ENCODE assay signal across 20 mouse cellular contexts in genomic region chr6:34867301-34867994, GRCm38 (mm10). TPM values are rescaled to one million over a fixed set of nuclear protein-coding genes. Genes with fewer than 3 reads are reported as not detected.
DNase-seq lines count a peak whose midpoint lies in the region; ATAC-seq and TF ChIP-seq lines count a peak whose summit lies in the region.
"Had no signal": no experiment of that assay in that cellular context is flagged by ENCODE, and none has a peak within 500 bp of the region (broad histone marks: within the 10 kb centered on the region; RNA-seq: fewer than 3 reads in every experiment).

No protein-coding gene starts in this region.

- H3K4me2 ChIP-seq in heart, postnatal 0 days (ENCODE audit: low read depth, low read length) = no peak overlapping the region
- no peak overlapping the region for H3K4me2 ChIP-seq in midbrain, embryonic 13.5 days (replicated peaks)
- H3K4me2 ChIP-seq in embryonic facial prominence, embryonic 14.5 days (ENCODE audit: low read depth, low read length) = no peak overlapping the region
- H3K4me2 ChIP-seq: stomach, embryonic 15.5 days had no signal

- ATAC-seq in heart, postnatal 0 days (ENCODE audit: insufficient read depth, low read depth) = no peak
- ATAC-seq in midbrain, embryonic 13.5 days = no peak
- no peak for ATAC-seq in embryonic facial prominence, embryonic 14.5 days (ENCODE audit: low read depth)
- ATAC-seq: Patski had no signal

- H3K4me3 ChIP-seq in heart, postnatal 0 days (ENCODE audit: low read depth, low read length) = no peak overlapping the region
- H3K4me3 ChIP-seq in midbrain, embryonic 10.5 days = no peak overlapping the region
- no peak overlapping the region for H3K4me3 ChIP-seq in midbrain, embryonic 13.5 days (replicated peaks)
- no peak overlapping the region for H3K4me3 ChIP-seq in embryonic facial prominence, embryonic 14.5 days (ENCODE audit: low read depth, low read length)
- no peak overlapping the region for H3K4me3 ChIP-seq in small intestine, adult 2 months (ENCODE audit: low read depth, low read length)
- H3K4me3 ChIP-seq: stomach, embryonic 15.5 days had no signal

- peaks cover 13% of the 10 kb centered on the region for H3K4me1 ChIP-seq in heart, postnatal 0 days (ENCODE audit: control insufficient read depth, insufficient read depth)
- peaks cover 22% of the 10 kb centered on the region for H3K4me1 ChIP-seq in midbrain, embryonic 10.5 days
- H3K4me1 ChIP-seq in midbrain, embryonic 13.5 days (replicated peaks) = peaks cover 8% of the 10 kb centered on the region; the same call in 1 of the 2 replicates
- H3K4me1 ChIP-seq in embryonic facial prominence, embryonic 14.5 days (ENCODE audit: control insufficient read depth, insufficient read depth, low read length) = peaks cover 23% of the 10 kb centered on the region
- peaks cover 31% of the 10 kb centered on the region for H3K4me1 ChIP-seq in small intestine, adult 2 months (ENCODE audit: control insufficient read depth, insufficient read depth, insufficient read length, low read length)

- WGBS in heart, postnatal 0 days = 78% methylated on average over 16 of the region's 16 CpGs
- 81% methylated on average over 16 of the region's 16 CpGs for WGBS in midbrain, embryonic 10.5 days
- 78% methylated on average over 16 of the region's 16 CpGs for WGBS in midbrain, embryonic 13.5 days
- 68% methylated on average over 16 of the region's 16 CpGs for WGBS in embryonic facial prominence, embryonic 14.5 days
- WGBS in small intestine, adult 2 months = 65% methylated on average over 16 of the region's 16 CpGs

- H3K9ac ChIP-seq in heart, postnatal 0 days (replicated peaks; ENCODE audit: low read depth, low read length) = no peak overlapping the region
- no peak overlapping the region for H3K9ac ChIP-seq in midbrain, embryonic 13.5 days (replicated peaks)
- H3K9ac ChIP-seq in embryonic facial prominence, embryonic 14.5 days (ENCODE audit: low read depth, low read length) = no peak overlapping the region
- H3K9ac ChIP-seq: stomach, embryonic 15.5 days had no signal

- DNase-seq in heart, postnatal 0 days (ENCODE audit: low spot score) = no peak
- DNase-seq in heart, postnatal 10 days = no peak
- DNase-seq in midbrain, embryonic 10.5 days (ENCODE audit: low spot score) = no peak
- DNase-seq in embryonic facial prominence, embryonic 14.5 days (ENCODE audit: low spot score) = no peak
- no peak for DNase-seq in adrenal gland, postnatal 14 days
- DNase-seq in layer of hippocampus, adult 18-20 months (ENCODE audit: low spot score in 2 of 2) = no peak
- DNase-seq: cerebellum, postnatal 14 days; heart, postnatal 4 days; kidney, postnatal 14 days; right cerebral cortex, postnatal 14 days had no signal

- no peak for TF ChIP-seq EP300 in heart, postnatal 0 days (IDR thresholded peaks at IDR 0.05; ENCODE audit: low read depth)

- TF ChIP-seq CTCF in heart, postnatal 0 days (IDR thresholded peaks at IDR 0.05; ENCODE audit: low read depth) = no peak
- no peak for TF ChIP-seq CTCF in small intestine, adult 2 months (IDR thresholded peaks at IDR 0.05; ENCODE audit: extremely low read depth, insufficient read length, insufficient replicate concordance, low read depth, low read length)

- peak overlapping the region; percentile 88 for H3K27ac ChIP-seq in heart, postnatal 0 days (ENCODE audit: low read depth)
- H3K27ac ChIP-seq in midbrain, embryonic 10.5 days (replicated peaks) = peak overlapping the region; percentile 42
- no peak overlapping the region for H3K27ac ChIP-seq in midbrain, embryonic 13.5 days
- peak overlapping the region; percentile 29; the same call in 1 of the 2 replicates for H3K27ac ChIP-seq in embryonic facial prominence, embryonic 14.5 days (replicated peaks; ENCODE audit: low read depth, low read length)
- H3K27ac ChIP-seq in small intestine, adult 2 months (ENCODE audit: insufficient read depth, low read depth, low read length) = peak overlapping the region; percentile 25; the same call in 1 of the 2 replicates
- H3K27ac ChIP-seq: stomach, embryonic 15.5 days had no signal

- no peaks in the 10 kb centered on the region for H3K9me3 ChIP-seq in heart, postnatal 0 days (replicated peaks; ENCODE audit: control insufficient read depth, low read length)
- no peaks in the 10 kb centered on the region for H3K9me3 ChIP-seq in midbrain, embryonic 10.5 days (replicated peaks)
- no peaks in the 10 kb centered on the region for H3K9me3 ChIP-seq in midbrain, embryonic 13.5 days
- H3K9me3 ChIP-seq in embryonic facial prominence, embryonic 14.5 days (ENCODE audit: control insufficient read depth, low read length) = no peaks in the 10 kb centered on the region
- H3K9me3 ChIP-seq: stomach, embryonic 15.5 days had no signal

- no peaks in the 10 kb centered on the region for H3K27me3 ChIP-seq in heart, postnatal 0 days (ENCODE audit: control insufficient read depth, insufficient read depth, low read length)
- no peaks in the 10 kb centered on the region for H3K27me3 ChIP-seq in midbrain, embryonic 10.5 days (ENCODE audit: low read depth, poor library complexity, severe bottlenecking)
- no peaks in the 10 kb centered on the region for H3K27me3 ChIP-seq in midbrain, embryonic 13.5 days
- H3K27me3 ChIP-seq in embryonic facial prominence, embryonic 14.5 days (replicated peaks; ENCODE audit: control insufficient read depth, insufficient read depth, low read length) = no peaks in the 10 kb centered on the region
- no peaks in the 10 kb centered on the region for H3K27me3 ChIP-seq in small intestine, adult 2 months (ENCODE audit: control insufficient read depth, insufficient read depth, low read length)
- H3K27me3 ChIP-seq: Patski; stomach, embryonic 15.5 days had no signal

- intact Hi-C loops in heart, postnatal 10 days (cut with DNase I) = no loop called here

- no peaks in the 10 kb centered on the region for H3K36me3 ChIP-seq in heart, postnatal 0 days (replicated peaks; ENCODE audit: control insufficient read depth, insufficient read depth, low read length)
- no peaks in the 10 kb centered on the region for H3K36me3 ChIP-seq in midbrain, embryonic 10.5 days
- H3K36me3 ChIP-seq in midbrain, embryonic 13.5 days = 0 out of 2 replicates have a peak, but pooled peaks cover under 1% of the 10 kb centered on the region
- H3K36me3 ChIP-seq in embryonic facial prominence, embryonic 14.5 days (ENCODE audit: control insufficient read depth, insufficient read depth, low read length) = no peaks in the 10 kb centered on the region
- no peaks in the 10 kb centered on the region; the same call in 1 of the 2 replicates for H3K36me3 ChIP-seq in small intestine, adult 2 months (ENCODE audit: control insufficient read depth, insufficient read depth, low read length)
- H3K36me3 ChIP-seq: stomach, embryonic 15.5 days had no signal

- no peak for TF ChIP-seq POLR2A in small intestine, adult 2 months (IDR thresholded peaks at IDR 0.05; ENCODE audit: low read depth, low read length)

RNA-seq across cellular contexts. Expression of gene Tmem140, which starts 4.5 kb away (rescaled TPM):
- 7.7 and 10.6 TPM in 2 replicates for total RNA-seq in heart, postnatal 0 days (2014; rRNA removed; ENCODE audit: low replicate concordance)
- 5.3 and 6.1 TPM in 2 replicates for polyA plus RNA-seq in heart, postnatal 0 days (2015; fragmentation: Nextera tagmentation; extraction: Ambion mirVana)
- total RNA-seq in heart, postnatal 10 days (2021) = 10 to 100 TPM; 16.0 to 19.3 TPM
- polyA plus RNA-seq in midbrain, embryonic 10.5 days (2016; fragmentation: Nextera tagmentation; extraction: Ambion mirVana) = 1.9 and 2.1 TPM in 2 replicates
- 0.96 and 1.5 TPM in 2 replicates for polyA plus RNA-seq in midbrain, embryonic 13.5 days (2015; fragmentation: Nextera tagmentation; extraction: Ambion mirVana)
- polyA plus RNA-seq in embryonic facial prominence, embryonic 14.5 days (2014; fragmentation: Nextera tagmentation; extraction: Ambion mirVana) = 2.4 TPM in 2 replicates
- 10.3 and 51.1 TPM in 2 replicates for polyA plus RNA-seq in small intestine, adult 2 months (2012; rRNA removed)
- 22.5 and 28.9 TPM in 2 replicates for total RNA-seq in adrenal gland, postnatal 14 days (2021)
- 1 to 10 TPM; 1.6 to 2.7 TPM for total RNA-seq in layer of hippocampus, adult 18-20 months (2021)

RNA-seq across cellular contexts. Expression of gene Cyren, which starts 10.4 kb away (rescaled TPM):
- total RNA-seq in heart, postnatal 0 days (2014; rRNA removed; ENCODE audit: low replicate concordance) = 1.7 and 6.3 TPM in 2 replicates
- polyA plus RNA-seq in heart, postnatal 0 days (2015; fragmentation: Nextera tagmentation; extraction: Ambion mirVana) = 6.1 and 6.3 TPM in 2 replicates
- total RNA-seq in heart, postnatal 10 days (2021) = 1 to 10 TPM; 5.3 TPM
- 17.0 and 17.7 TPM in 2 replicates for polyA plus RNA-seq in midbrain, embryonic 10.5 days (2016; fragmentation: Nextera tagmentation; extraction: Ambion mirVana)
- polyA plus RNA-seq in midbrain, embryonic 13.5 days (2015; fragmentation: Nextera tagmentation; extraction: Ambion mirVana) = 11.6 and 12.1 TPM in 2 replicates
- 9.6 and 10.7 TPM in 2 replicates for polyA plus RNA-seq in embryonic facial prominence, embryonic 14.5 days (2014; fragmentation: Nextera tagmentation; extraction: Ambion mirVana)
- polyA plus RNA-seq in small intestine, adult 2 months (2012; rRNA removed) = 1.4 and 1.6 TPM in 2 replicates
- total RNA-seq in adrenal gland, postnatal 14 days (2021) = 8.1 and 8.5 TPM in 2 replicates
- total RNA-seq in layer of hippocampus, adult 18-20 months (2021) = 1 to 10 TPM; 4.5 to 4.8 TPM

RNA-seq across cellular contexts. Expression of gene Wdr91, which starts 43.2 kb away (rescaled TPM):
- 24.9 and 25.2 TPM in 2 replicates for total RNA-seq in heart, postnatal 0 days (2014; rRNA removed; ENCODE audit: low replicate concordance)
- polyA plus RNA-seq in heart, postnatal 0 days (2015; fragmentation: Nextera tagmentation; extraction: Ambion mirVana) = 7.7 and 8.6 TPM in 2 replicates
- 10 to 100 TPM; 18.3 to 20.7 TPM for total RNA-seq in heart, postnatal 10 days (2021)
- 11.4 and 13.0 TPM in 2 replicates for polyA plus RNA-seq in midbrain, embryonic 10.5 days (2016; fragmentation: Nextera tagmentation; extraction: Ambion mirVana)
- 12.0 and 13.9 TPM in 2 replicates for polyA plus RNA-seq in midbrain, embryonic 13.5 days (2015; fragmentation: Nextera tagmentation; extraction: Ambion mirVana)
- 8.6 and 10.2 TPM in 2 replicates for polyA plus RNA-seq in embryonic facial prominence, embryonic 14.5 days (2014; fragmentation: Nextera tagmentation; extraction: Ambion mirVana)
- 3.3 and 4.7 TPM in 2 replicates for polyA plus RNA-seq in small intestine, adult 2 months (2012; rRNA removed)
- total RNA-seq in adrenal gland, postnatal 14 days (2021) = 25.5 and 29.3 TPM in 2 replicates
- 10 to 100 TPM; 34.5 to 35.2 TPM for total RNA-seq in layer of hippocampus, adult 18-20 months (2021)

RNA-seq across cellular contexts. Expression of gene Stra8, which starts 52.5 kb away (rescaled TPM):
- not detected in 2 replicates for total RNA-seq in heart, postnatal 0 days (2014; rRNA removed; ENCODE audit: low replicate concordance)
- polyA plus RNA-seq in heart, postnatal 0 days (2015; fragmentation: Nextera tagmentation; extraction: Ambion mirVana) = not detected in 2 replicates
- total RNA-seq in heart, postnatal 10 days (2021) = not detected
- not detected in 2 replicates for polyA plus RNA-seq in midbrain, embryonic 10.5 days (2016; fragmentation: Nextera tagmentation; extraction: Ambion mirVana)
- not detected in 2 replicates for polyA plus RNA-seq in midbrain, embryonic 13.5 days (2015; fragmentation: Nextera tagmentation; extraction: Ambion mirVana)
- not detected in 2 replicates for polyA plus RNA-seq in embryonic facial prominence, embryonic 14.5 days (2014; fragmentation: Nextera tagmentation; extraction: Ambion mirVana)
- polyA plus RNA-seq in small intestine, adult 2 months (2012; rRNA removed) = not detected in 2 replicates
- total RNA-seq in adrenal gland, postnatal 14 days (2021) = not detected in 2 replicates
- not detected for total RNA-seq in layer of hippocampus, adult 18-20 months (2021)
- total RNA-seq: adrenal gland, adult 18-20 months; heart, postnatal 4 days; left cerebral cortex, adult 8-10 months; monocyte, adult 5-6 weeks had no signal
- polyA plus RNA-seq: frontal cortex, adult 2 months; gonadal fat pad, adult 2 months; intestine, embryonic 14.5 days; Patski; stomach, embryonic 15.5 days had no signal
